Mouse (Mus musculus): ENCODE measurements at regions not wholly inside any gene's neighbourhood (a gene's known extent, or its start where the extent isn't known, plus 50 kb on each side); places are given as distances from the start of the nearest gene placed in this dataset.

DNA sequence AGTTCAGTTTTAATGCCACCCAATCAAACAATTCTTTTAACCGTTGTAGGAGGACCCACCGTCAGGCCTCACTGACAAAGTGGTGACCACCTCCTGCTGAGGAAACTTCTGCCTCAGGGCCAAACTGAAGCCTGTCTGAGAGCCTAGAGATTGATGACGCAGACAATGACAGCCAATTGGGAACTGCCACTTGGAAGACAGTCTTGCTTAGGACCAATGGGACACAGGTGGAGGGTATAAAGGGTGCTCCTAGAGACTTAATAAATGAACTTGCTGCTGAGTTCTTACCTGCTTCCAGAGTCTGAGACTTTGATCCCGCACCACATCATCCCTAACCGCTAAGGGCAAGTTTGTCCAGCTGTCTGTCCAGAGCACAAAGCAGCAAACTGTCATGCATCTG, 80.0 kb downstream of the Tbx4 start:
- no peak for DNase-seq (ENCODE audit: low spot score in 2 of 2)

DNA sequence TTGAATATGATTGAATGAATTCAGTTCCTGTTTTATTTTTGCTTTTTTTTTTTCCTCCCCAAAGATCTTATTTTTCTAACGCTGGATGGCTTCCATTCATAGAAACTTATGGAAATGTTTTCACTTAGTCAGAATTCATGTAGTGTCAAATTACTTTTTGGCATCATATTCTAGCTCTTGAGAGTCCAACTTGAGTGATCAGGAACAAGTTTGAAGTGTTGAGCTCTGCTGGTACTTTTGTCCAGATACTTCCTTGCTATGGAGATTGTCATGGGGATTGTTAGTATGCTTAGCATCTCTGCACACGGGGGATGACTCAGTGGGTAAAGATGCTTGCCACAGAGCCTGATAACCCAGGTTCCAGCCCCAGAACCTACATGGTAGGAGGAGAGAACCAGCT, 84.1 kb downstream of the Tbx4 start:
- DNase-seq (ENCODE audit: low spot score in 2 of 2): no peak

DNA sequence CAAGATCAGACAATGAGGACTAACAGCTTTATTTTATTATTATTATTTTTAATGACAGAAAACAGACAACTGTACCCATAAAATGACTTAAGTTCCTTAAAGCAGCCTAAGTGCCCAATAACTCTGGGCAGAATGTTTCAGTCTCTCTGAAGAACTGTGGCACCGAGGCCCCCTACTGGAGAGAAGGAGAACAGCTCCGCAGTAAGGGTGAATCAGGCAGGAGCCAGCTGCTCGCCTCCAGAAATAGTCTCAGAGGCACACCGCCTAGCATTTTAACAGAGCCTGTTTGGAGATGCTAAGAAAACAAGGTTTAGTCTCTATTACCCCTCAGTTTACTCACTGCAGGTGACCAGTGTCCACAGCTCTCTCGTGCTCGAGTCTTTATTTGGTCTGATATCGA, 86.2 kb downstream of the Tbx4 start:
- DNase-seq (ENCODE audit: low spot score in 2 of 2): peak; percentile 78 to 84

DNA sequence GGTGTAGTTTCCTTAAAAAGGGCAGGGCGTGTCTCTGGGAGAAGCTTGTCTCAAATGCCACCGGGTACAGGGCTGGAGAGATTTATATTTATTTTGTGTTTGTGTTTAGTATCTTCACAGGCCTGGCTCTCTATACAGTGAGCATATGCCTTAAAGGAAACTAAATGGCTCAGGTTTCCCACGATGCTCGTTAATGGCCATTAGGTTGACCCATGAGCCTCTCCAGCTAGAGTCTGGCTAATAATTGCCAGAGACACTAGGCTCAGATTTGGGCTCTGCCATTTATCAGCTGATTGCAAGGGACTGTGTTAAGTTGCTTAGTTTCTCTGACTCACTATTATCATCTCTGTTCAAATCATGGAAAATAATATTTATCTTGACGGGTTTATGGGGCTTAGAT, 87.5 kb downstream of the Tbx4 start:
- DNase-seq (ENCODE audit: low spot score in 2 of 2): no peak

DNA sequence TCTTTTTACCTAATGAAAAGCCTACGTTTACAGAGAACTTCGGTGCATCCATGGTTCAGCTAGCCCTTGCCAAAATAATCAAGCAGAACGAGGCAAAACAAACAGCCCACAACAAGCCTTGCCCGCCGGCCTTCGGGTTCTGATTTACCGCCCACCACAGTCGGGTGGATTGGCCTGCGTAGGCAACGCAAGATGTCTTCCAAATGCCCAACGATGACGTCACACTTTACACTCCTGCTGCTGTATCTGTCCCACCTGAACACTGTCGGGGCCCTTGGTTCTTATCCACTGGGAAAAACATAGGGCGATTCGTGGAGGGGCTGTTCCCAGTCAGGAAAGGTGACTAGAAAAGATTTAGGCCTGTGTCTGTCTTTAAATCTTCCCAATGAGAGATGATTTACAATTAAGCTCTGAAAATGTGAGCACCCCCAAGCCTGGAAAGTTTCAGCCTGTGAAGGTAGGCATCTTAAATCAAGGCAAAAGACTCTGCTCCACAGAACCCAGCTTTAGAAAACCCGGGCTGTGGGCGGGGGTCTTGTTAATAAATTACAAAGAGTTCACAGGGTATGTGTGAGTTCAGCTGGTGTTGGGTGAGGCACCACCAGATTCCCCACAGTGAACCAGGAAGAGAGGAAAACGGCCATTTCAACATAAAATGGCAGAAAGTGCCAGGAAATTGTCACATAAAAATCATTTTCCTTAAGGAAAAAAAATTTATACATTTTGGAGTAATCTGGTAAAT, 90.6 kb downstream of the Tbx4 start:
- no peak for DNase-seq (ENCODE audit: low spot score in 2 of 2)

DNA sequence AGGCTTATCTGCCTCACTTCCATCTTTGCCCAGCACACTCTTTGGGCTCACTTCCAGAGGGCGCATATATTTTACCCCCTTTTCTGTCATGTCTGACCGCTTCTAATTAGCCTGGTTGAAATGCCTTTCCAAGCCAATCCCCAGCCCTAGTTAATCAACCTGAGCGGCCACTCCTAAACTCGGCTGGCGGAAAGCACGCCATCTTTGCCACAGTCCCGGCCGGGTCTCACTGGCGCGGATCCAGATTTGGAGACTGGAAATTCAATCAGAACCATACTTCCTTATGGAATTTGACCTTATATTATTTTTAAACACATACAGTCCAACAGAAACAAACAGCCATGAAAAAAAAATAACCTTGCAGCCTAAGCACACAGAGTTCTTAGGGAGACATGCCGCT, 94.2 kb downstream of the Tbx4 start:
- no peak for DNase-seq (ENCODE audit: low spot score in 2 of 2)

DNA sequence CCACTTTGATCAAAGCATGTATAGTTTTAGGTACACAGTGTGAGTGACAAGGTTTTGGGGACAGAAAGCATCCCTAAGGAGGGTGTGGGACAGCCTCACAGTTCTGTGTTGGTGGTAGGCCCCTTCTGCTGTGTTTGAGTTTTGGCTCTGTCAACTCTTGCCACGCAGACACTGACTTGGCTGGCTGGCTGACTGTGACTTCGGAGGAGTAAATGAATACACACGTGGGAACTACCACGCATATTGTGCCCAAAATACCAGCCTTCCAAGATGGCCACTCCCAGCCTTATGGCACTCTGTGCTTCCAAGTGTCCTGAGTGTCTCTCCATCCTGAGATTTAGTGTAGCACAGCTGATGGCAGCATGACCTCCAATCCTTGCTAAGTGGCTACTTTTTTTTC, 95.3 kb downstream of the Tbx4 start:
- DNase-seq (ENCODE audit: low spot score in 2 of 2): peak in 1 of 2 experiments; percentile 20

DNA sequence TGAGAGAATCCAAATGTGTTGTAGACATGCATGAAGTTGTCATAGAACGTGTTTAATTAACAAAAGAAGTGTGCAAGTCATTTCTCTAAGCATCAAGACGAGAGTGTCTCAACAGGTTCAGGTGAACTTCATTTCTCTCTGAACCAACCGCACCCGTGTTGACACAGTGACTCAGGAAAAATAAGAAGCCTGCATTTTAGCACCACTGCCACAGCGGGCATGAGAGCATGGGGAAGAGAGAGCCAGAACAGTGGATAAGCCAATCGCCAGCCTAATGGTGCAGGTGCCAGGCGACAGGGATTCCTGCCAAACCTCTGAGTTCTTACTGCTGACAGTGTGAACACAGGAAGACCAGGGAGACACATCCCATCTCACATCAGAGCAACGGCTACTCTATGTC, 100.1 kb downstream of the Tbx4 start:
- no peak for DNase-seq (ENCODE audit: low spot score in 2 of 2)

DNA sequence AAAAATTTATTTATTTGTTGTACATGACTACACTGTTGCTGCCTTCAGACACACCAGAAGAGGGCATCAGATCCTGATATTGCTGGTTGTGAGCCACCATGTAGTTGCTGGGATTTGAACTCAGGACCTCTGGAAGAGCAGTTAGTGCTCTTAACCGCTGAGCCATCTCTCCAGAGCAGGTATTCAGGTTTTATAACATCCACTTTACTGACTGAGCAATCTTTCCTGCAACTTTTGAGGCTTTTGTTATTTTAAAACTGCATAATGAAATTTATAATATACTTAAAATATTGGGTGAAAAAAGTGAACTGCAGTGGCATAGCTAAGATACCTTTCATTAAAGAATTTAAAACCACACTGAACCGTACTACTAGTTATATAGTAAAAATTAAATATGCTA, 101.0 kb downstream of the Tbx4 start:
- DNase-seq (ENCODE audit: low spot score in 2 of 2): no peak

DNA sequence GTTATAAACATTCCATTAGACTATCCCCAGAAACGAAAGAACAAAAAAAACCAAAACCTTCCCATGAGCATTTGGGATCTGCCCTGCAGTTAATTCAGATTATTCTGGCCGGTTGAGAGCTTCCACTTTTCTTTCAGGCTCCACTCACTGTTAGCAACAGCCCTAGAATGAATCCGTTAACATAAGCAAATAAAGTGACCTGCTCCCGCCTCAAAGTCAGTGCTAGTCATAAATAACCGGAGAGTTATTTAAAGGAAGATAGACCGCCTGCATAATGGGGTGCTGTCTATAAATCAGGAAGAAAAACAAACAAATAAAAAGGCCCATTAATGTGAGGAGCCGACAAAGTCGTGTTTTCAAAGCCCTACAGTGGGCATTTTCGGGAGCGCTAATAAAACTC, 103.3 kb downstream of the Tbx4 start:
- DNase-seq (ENCODE audit: low spot score in 2 of 2): no peak

DNA sequence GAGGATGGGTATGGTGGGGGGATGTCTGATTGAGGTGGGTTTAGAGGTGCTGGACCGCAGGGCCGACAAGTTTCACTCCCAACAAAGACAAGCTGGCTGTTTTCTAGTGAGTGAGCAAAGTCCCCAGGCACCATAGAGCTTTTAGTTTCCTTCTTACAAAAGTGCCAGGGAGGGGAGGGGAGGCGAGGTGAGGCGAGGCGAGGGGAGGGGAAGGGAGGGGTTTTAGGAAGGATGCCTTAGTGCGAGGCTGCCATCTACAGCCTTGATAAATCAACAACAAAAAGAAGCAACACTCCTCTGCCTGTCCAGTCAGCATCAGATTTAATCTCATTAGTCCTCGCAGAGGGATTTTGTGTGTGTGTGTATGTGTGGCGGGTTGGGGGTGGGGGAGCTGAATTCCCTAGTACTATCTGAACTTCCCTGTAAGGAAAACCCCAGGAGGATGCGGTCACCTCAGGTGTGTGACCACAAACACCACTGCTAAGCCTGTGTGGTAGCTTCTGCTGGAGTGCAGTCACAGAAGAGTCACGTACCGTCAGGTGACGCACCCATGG, 103.8 kb downstream of the Tbx4 start:
- DNase-seq (ENCODE audit: low spot score in 2 of 2): no peak

DNA sequence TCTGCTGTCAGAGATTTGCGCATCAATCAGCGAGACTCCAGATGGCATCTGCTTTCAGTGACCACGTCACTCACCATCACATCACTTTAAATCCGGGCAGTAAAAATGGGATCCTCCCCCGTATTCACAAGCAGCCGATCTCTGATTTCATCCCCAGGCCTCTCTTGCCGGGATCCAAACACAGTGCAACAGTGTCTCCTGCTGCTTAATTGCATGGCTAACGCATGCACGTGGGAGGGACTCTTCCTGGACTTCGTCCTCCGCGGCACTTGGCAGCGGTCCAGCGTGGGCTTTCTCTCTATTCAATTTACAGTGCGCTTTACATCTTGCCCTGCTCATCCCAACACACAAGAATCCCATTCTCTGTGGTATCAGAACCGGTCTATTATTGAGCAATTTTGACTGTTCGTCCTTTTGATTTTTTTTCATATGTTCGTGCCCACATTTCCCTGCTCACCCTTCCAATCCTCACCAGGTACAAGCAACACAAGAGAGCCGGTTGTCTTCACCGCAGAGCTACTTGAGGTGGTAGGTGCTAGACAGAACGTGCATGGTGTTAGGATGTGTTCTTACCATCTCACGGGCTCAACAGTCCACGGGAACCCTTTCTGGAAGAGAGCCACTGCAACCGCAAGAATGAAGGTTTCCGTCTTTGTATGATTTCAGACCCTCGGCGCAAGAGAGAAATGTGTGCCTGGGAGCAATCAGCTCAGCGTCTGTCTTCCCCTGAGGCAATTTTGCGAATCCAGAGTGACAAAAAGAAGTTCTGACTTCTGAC, 109.3 kb downstream of the Tbx4 start:
- peak; percentile 63 to 69 for DNase-seq (ENCODE audit: low spot score in 2 of 2)

DNA sequence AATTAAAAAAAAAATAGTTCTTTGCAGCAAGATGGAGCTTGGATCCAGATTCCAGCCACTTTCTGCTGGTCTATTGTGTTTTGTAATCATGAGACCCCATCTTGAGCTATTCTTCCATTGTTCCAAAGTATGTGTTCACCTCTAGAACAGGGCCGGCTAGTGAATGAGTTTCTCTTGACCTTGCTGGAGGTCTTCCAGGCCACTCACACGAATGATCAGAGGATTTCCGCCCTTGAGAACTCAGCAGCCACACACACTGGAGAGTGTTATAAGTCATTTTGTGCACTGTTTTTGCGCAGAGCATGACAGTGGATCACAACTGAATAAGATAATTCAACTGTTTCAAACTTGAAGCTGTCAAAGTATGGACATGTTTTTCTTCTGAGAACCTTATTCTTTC, 110.5 kb downstream of the Tbx4 start:
- DNase-seq (ENCODE audit: low spot score in 2 of 2): no peak

DNA sequence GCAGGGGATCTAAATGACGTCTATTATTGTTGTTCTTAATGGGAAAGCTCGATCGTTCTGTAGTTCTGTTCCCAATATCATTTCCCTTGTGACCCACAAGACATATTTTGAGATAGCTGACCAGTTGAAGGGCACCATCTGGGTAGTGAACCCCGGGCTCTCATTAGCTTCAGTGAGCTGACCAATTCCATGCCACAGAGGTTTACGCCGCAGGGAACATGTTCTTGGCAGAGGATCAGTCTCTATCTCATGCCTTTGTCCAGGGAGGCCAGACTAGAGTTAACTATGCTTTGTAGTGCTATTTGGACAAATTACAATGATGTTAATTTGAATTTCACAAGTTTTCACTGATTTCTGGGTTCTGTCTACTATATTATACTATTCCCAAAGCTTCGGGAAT, 117.1 kb downstream of the Tbx4 start:
- DNase-seq (ENCODE audit: low spot score in 2 of 2): no peak

DNA sequence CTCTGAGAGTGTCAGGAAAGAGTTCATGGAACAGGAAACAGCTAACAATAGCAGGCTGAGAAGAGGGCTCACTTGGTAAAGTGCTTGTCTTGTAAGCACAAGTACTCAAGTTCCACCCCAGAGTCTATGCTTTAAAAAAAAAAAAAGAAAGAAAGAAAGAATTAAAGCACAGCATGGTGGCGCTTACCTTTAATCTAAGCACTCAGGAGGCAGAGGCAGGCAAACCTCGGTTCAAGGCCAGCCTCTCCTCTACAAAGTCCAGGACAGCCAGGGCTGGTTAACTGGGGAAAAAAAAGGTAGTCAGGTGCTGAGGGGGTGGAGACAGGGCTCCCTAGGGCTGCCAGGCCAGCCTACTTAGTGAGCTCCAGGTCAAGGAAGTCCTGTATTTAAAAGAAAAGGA, 119.1 kb downstream of the Tbx4 start:
- DNase-seq (ENCODE audit: low spot score in 2 of 2): no peak

DNA sequence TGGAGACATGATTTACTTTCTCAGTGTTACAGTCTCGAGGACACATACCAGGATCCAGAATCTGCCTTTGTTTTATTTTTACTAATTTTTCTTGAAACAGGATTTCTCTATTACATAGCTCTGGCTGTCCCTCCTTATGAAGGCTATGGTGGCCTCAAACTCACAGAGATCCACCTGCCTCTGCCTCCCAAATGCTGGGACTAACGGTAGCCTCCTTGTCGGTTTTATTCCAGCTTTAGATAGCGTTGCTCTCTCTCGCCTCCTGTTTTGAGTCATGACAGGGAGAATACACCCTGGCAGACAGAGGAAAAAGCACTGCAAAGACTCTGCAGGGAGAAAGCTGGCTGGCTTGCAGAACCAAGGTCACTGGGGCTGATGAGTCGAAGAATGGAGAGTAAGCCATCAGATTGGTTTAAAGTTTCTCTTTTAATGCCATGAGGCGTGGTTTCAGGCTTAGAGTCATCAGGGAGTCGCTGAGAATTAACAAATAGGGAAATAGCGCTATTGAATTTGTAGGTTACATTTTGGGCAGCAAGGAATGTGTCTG, 119.8 kb downstream of the Tbx4 start:
- DNase-seq (ENCODE audit: low spot score in 2 of 2): no peak

DNA sequence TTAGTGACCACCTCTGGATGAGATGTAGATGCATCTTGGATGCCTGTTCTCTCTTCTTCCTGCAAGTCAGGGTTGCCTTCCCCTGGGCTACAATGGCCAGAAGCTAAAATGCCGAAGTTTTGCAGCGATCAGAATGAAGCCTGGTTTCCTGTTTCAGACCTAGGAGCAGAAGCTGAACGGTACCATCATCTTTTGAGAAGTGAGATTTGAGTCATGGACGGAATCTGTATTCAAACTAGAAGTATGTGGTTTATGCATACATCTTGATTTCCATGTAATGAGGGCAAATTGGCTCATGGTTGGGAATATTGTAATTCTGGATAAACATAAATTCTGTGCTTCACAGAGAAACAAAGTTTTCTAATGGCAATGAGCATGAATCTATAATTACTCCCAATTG, 120.6 kb downstream of the Tbx4 start:
- DNase-seq (ENCODE audit: low spot score in 2 of 2): no peak

Measured in right cerebral cortex, adult 2 months (tissue).